Mouse (Mus musculus) heart, postnatal 0 days (tissue): Measurements from ENCODE around the gene Cfap43. TPM values are rescaled to one million over a fixed set of nuclear protein-coding genes. Genes with fewer than 3 reads are reported as not detected.
A peak's percentile ranks its signal among the peaks of the same experiment; 100 is the strongest.

Source experiments
- ATAC-seq: fragments of 200-750 bp; cut with Nextera tagmentation; 2 replicates; pipeline ENCODE4 v1.8.0; 2017; ENCODE audit warnings: low read depth, moderate number of reproducible peaks, moderate library complexity; ENCODE audit not compliant: insufficient read depth
- DNase-seq: peaks from one replicate; pipeline ENCODE4 v3.0.0-alpha.2; 2016; ENCODE audit warnings: low spot score
- H3K27ac ChIP-seq: fragments of 300-500 bp; sonication (generic); 2 replicates; pipeline ENCODE4 v1.5.1; 2014; ENCODE audit warnings: low read depth, mild to moderate bottlenecking
- H3K27me3 ChIP-seq: fragments of 300-500 bp; sonication (generic); 2 replicates; pipeline ENCODE4 v1.6.1; 2014; ENCODE audit warnings: low read length, mixed read lengths; ENCODE audit not compliant: control insufficient read depth, insufficient read depth
- H3K36me3 ChIP-seq: fragments of 300-500 bp; sonication (generic); replicated peaks from 2 replicates; pipeline ENCODE4 v1.6.1; 2014; ENCODE audit warnings: low read length, mixed read lengths; ENCODE audit not compliant: control insufficient read depth, insufficient read depth
- H3K4me1 ChIP-seq: fragments of 300-500 bp; sonication (generic); 2 replicates; pipeline ENCODE4 v1.6.1; 2014; ENCODE audit warnings: antibody characterized with exemption; ENCODE audit not compliant: control insufficient read depth, insufficient read depth
- H3K4me2 ChIP-seq: fragments of 300-500 bp; sonication (generic); 2 replicates; pipeline ENCODE4 v1.6.1; 2014; ENCODE audit warnings: low read depth, mild to moderate bottlenecking, low read length, moderate library complexity
- H3K4me3 ChIP-seq: fragments of 300-500 bp; sonication (generic); 2 replicates; pipeline ENCODE4 v1.5.1; 2014; ENCODE audit warnings: low read depth, low read length
- H3K9ac ChIP-seq: fragments of 300-500 bp; sonication (generic); replicated peaks from 2 replicates; pipeline ENCODE4 v1.6.1; 2014; ENCODE audit warnings: low read depth, low read length, mixed read lengths
- H3K9me3 ChIP-seq: fragments of 300-500 bp; sonication (generic); replicated peaks from 2 replicates; pipeline ENCODE4 v1.6.1; 2016; ENCODE audit warnings: low read length; ENCODE audit not compliant: control insufficient read depth
- CTCF ChIP-seq: IDR thresholded peaks from 2 replicates; pipeline ENCODE4 v1.5.1; 2016; ENCODE audit warnings: antibody characterized with exemption, control low read depth, low read depth
- EP300 ChIP-seq: IDR thresholded peaks from 2 replicates; pipeline ENCODE4 v1.6.1; 2016; ENCODE audit warnings: antibody characterized with exemption, low read depth
- WGBS: fragments of 180-500 bp; shearing (Covaris S2); extraction: QIAGEN DNeasy Blood & Tissue Kit; methylation state at CpG from one replicate; pipeline ENCODE4 v1.1.7; 2014; 5-methylcytosine and 5-hydroxymethylcytosine counted together
- polyA plus RNA-seq: library from polyadenylated mRNA; unstranded; fragments of >200 nt; fragmentation: Nextera tagmentation; extraction: Ambion mirVana; gene quantifications from 2 replicates; pipeline ENCODE4 v1.2.1, GENCODE M21; 2015
- total RNA-seq: library from RNA; depleted of rRNA; stranded (reverse); fragments of >200 nt; gene quantifications from 2 replicates; pipeline ENCODE4 v1.2.3, GENCODE M21; 2014; ENCODE audit warnings: low replicate concordance

Gene Cfap43
- total and polyA plus RNA-seq, 2 experiments from 2014 or later, result 0.08 to 0.15 TPM

DNA sequence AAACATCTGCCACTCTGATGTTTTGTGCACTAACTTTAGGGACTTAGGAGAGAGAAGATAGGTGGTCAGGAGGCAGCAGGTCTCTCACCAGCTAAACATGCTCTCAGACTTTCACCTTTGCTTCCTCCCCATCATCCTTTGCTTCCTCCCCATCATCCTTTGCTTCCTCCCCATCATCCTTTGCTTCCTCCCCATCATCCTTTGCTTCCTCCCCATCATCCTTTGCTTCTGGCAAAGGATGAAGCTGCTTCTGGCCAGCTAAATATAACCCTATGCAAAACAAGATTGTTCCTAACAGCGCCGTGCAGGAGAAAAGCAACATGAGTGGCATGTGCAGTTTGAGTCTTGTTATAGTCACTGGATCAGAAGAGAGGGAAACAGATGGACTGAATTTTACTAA is 172.0 kb downstream of the Cfap43 start:
- Histone ChIP-seq H3K4me2 (no peak overlapping the region), H3K36me3 (no peaks in the 10 kb centered on the region), H3K4me1 (no peaks in the 10 kb centered on the region), H3K9me3 (no peaks in the 10 kb centered on the region), H3K4me3 (no peak overlapping the region), H3K27ac (no peak overlapping the region), H3K9ac (no peak overlapping the region), H3K27me3 (no peaks in the 10 kb centered on the region)
- ATAC-seq (no peak), DNase-seq (no peak)
- no peak for TF ChIP-seq CTCF
- no peak for TF ChIP-seq EP300
- 68% methylated on average over 2 of the region's 2 CpGs for WGBS

DNA sequence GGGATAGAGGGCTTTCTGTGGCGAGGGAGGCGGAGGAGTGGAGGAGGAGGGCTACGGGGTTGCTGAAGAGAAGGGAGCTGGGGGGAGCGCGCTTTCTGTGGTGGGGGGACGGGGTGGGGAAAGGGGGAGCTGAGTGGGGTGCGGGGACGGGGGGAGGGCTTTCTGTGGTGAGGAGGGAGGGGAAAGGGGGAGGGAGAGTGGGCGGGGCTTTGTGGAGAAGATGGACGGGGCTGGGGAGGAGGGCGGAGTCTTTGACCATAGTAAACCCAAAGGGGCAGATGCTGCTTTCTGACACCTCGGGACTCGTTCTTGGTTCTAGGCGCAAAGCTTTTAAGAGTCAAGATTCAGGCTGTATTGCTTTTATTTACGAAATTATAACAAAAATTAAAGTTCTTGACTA is 187.2 kb downstream of the Cfap43 start:
- Histone ChIP-seq H3K9ac (peak overlapping the region; percentile 71), H3K4me1 (peaks cover 15% of the 10 kb centered on the region), H3K27ac (peak overlapping the region; percentile 90), H3K27me3 (no peaks in the 10 kb centered on the region), H3K9me3 (no peaks in the 10 kb centered on the region), H3K36me3 (peaks cover 38% of the 10 kb centered on the region), H3K4me2 (peak overlapping the region; percentile 67), H3K4me3 (peak overlapping the region; percentile 80)
- WGBS, result under 1% methylated on average over 10 of the region's 15 CpGs
- DNase-seq (peak; percentile 69), ATAC-seq (no peak)
- TF ChIP-seq CTCF (no peak), EP300 (no peak)

- H3K9me3 ChIP-seq, result no peaks in the 10 kb centered on the region
- WGBS, result under 1% methylated on average over 69 of the region's 72 CpGs
- H3K27ac ChIP-seq, result peak within 1 kb of the TSS; percentile 94
- no peaks in the 10 kb centered on the region for H3K27me3 ChIP-seq
- H3K36me3 ChIP-seq, result peaks cover 35% of the 10 kb centered on the region
- H3K4me3 ChIP-seq, result peak within 1 kb of the TSS; percentile 80
- peak within 1 kb of the TSS; percentile 71 for H3K9ac ChIP-seq
- H3K4me1 ChIP-seq, result peaks cover 14% of the 10 kb centered on the region
- peak; percentile 96 for DNase-seq
- peak; percentile 95 for ATAC-seq
- peak within 1 kb of the TSS; percentile 71 for H3K4me2 ChIP-seq
- peak; percentile 48 for TF ChIP-seq CTCF
- TF ChIP-seq EP300, result peak; percentile 75
Measured at GRCm38 (mm10) chr19:47731071-47731881, 187.8 kb downstream of the Cfap43 start, which contains the start of gene Sfr1. TSS of gene Sfr1 (plus strand) at chr19:47731682.

- Histone ChIP-seq H3K27ac (peak overlapping the region; percentile 94), H3K4me3 (peak overlapping the region; percentile 80), H3K9ac (peak overlapping the region; percentile 56), H3K4me1 (peaks cover 8% of the 10 kb centered on the region), H3K4me2 (peak overlapping the region; percentile 71), H3K27me3 (no peaks in the 10 kb centered on the region), H3K36me3 (peaks cover 29% of the 10 kb centered on the region), H3K9me3 (no peaks in the 10 kb centered on the region)
- under 1% methylated on average over 12 of the region's 12 CpGs for WGBS
- ATAC-seq (peak; percentile 67), DNase-seq (peak; percentile 93)
- TF ChIP-seq CTCF, result no peak
- TF ChIP-seq EP300, result no peak
Measured at GRCm38 (mm10) chr19:47730691-47731070, 188.4 kb downstream of the Cfap43 start.

- Histone ChIP-seq H3K9ac (no peak overlapping the region), H3K36me3 (no peaks in the 10 kb centered on the region), H3K4me3 (no peak overlapping the region), H3K4me1 (0 out of 2 replicates have a peak, but pooled peaks cover 8% of the 10 kb centered on the region), H3K9me3 (no peaks in the 10 kb centered on the region), H3K4me2 (no peak overlapping the region), H3K27me3 (no peaks in the 10 kb centered on the region), H3K27ac (no peak overlapping the region)
- no peak for ATAC-seq
- TF ChIP-seq EP300, result no peak
- no peak for TF ChIP-seq CTCF
- WGBS, result 62% methylated on average over 7 of the region's 7 CpGs
- DNase-seq, result no peak
Measured at GRCm38 (mm10) chr19:47725643-47726140, 193.4 kb downstream of the Cfap43 start.
